Mouse (Mus musculus): ENCODE data around the gene Ankdd1a.

DNA sequence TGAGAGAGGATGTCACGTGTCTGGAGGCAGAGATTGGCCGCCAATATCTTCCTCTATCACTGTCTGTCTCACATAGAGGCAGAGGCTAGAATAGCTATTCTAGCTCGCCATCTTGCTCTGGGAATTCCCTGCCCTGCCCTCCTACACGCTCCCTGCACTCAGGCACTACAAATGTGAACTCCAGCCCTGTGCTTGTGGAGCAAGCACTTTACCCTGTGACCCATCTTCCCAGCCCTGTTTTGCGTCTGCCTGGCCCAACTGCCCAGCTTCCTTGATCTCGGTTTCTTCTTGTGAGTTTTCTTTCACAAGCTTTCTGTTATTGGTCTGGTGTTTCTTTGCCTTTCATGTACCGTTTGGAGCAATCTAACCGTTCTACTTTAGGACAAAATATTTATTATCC is 40.8 kb downstream of the Ankdd1a start:
- no peak for TF ChIP-seq TAL1 (conservative IDR thresholded peaks at IDR 0.05; ENCODE audit: low read depth, low read length)
- TF ChIP-seq CTCF (IDR thresholded peaks at IDR 0.05; ENCODE audit: low read depth, low read length) = no peak
- TF ChIP-seq GATA1 (IDR thresholded peaks at IDR 0.05; ENCODE audit: borderline replicate concordance, low read length) = no peak
- TF ChIP-seq POLR2AphosphoS5 (IDR thresholded peaks at IDR 0.05; ENCODE audit: insufficient replicate concordance, low read depth, low read length) = no peak

Data from G1E (cell line).